ENCODE assay signal across 13 mouse cellular contexts in the genomic region with DNA sequence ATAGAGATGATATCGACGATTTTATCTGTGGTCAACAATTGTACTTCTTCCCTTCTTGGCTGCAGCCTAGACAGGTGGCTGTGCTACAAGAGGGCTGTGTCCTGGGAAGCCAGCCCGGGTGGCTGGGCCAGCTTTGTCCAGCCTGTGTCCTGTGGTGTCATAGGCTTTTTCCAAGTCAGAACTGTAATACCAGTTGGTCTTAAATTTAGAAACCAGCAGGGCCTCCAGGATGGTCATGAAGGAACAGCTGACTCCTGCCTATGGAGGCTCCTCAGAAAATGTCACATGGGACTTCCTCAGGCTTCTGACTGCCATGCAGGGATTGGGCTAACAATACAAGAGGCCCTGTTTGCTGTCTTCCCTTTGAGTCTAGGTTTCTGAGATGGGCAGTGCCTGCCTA. TPM values are rescaled to one million over a fixed set of nuclear protein-coding genes. Genes with fewer than 3 reads are reported as not detected.
DNase-seq lines count a peak whose midpoint lies in the region; ATAC-seq and TF ChIP-seq lines count a peak whose summit lies in the region.
"Had no signal": no experiment of that assay in that cellular context is flagged by ENCODE, and none has a peak within 500 bp of the region (broad histone marks: within the 10 kb centered on the region; RNA-seq: fewer than 3 reads in every experiment).

No protein-coding gene starts in this region.

- peak; percentile 75 for ATAC-seq in cerebellum, adult (ENCODE audit: insufficient number of reproducible peaks, low FRiP score, low TSS enrichment)
- no peak for ATAC-seq in midbrain, embryonic 12.5 days (ENCODE audit: low FRiP score, low read depth)
- ATAC-seq in midbrain, embryonic 13.5 days, result no peak
- ATAC-seq: forebrain, embryonic 16.5 days had no signal

- DNase-seq in cerebellum, postnatal 4 days (ENCODE audit: low spot score in 2 of 2), result no peak
- DNase-seq in heart, adult 9 months (ENCODE audit: low spot score in 2 of 2), result peak; percentile 67 to 73
- no peak for DNase-seq in ovary, postnatal 14 days (ENCODE audit: low spot score)
- no peak for DNase-seq in MN1 (ENCODE audit: low spot score)
- no peak for DNase-seq in lung, adult 2 months

- H3K4me3 ChIP-seq in midbrain, embryonic 12.5 days, result no peak overlapping the region
- H3K4me3 ChIP-seq in midbrain, embryonic 13.5 days (replicated peaks), result no peak overlapping the region
- no peak overlapping the region for H3K4me3 ChIP-seq in lung, adult 2 months (replicated peaks; ENCODE audit: extremely low read depth, low read depth, low read length)
- H3K4me3 ChIP-seq: embryonic facial prominence, embryonic 12.5 days; hindbrain, embryonic 13.5 days had no signal

- no peak overlapping the region for H3K9ac ChIP-seq in midbrain, embryonic 12.5 days (replicated peaks)
- no peak overlapping the region for H3K9ac ChIP-seq in midbrain, embryonic 13.5 days (replicated peaks)
- H3K9ac ChIP-seq: embryonic facial prominence, embryonic 12.5 days; liver, embryonic 14.5 days had no signal

- H3K4me1 ChIP-seq in midbrain, embryonic 12.5 days, result peaks cover 27% of the 10 kb centered on the region
- H3K4me1 ChIP-seq in midbrain, embryonic 13.5 days (replicated peaks), result peaks cover 67% of the 10 kb centered on the region
- H3K4me1 ChIP-seq in lung, adult 2 months (ENCODE audit: control insufficient read depth, insufficient read depth, low read length), result peaks cover 11% of the 10 kb centered on the region

- no peak for TF ChIP-seq POLR2A in lung, adult 2 months (IDR thresholded peaks at IDR 0.05; ENCODE audit: borderline replicate concordance, extremely low read depth, low read depth, low read length)

- WGBS in midbrain, embryonic 12.5 days, result 85% methylated on average over 3 of the region's 3 CpGs
- WGBS in midbrain, embryonic 13.5 days, result 91% methylated on average over 3 of the region's 3 CpGs
- 61% methylated on average over 3 of the region's 3 CpGs for WGBS in lung, adult 2 months

- no peaks in the 10 kb centered on the region for H3K9me3 ChIP-seq in midbrain, embryonic 12.5 days
- no peaks in the 10 kb centered on the region for H3K9me3 ChIP-seq in midbrain, embryonic 13.5 days
- H3K9me3 ChIP-seq: embryonic facial prominence, embryonic 12.5 days; hindbrain, embryonic 13.5 days had no signal

- peaks cover 22% of the 10 kb centered on the region for H3K36me3 ChIP-seq in midbrain, embryonic 12.5 days
- H3K36me3 ChIP-seq in midbrain, embryonic 13.5 days, result peaks cover 13% of the 10 kb centered on the region; the same call in 1 of the 2 replicates

- 0 out of 2 replicates have a peak overlapping the region, but pooled peaks have one; percentile 15 for H3K27ac ChIP-seq in midbrain, embryonic 12.5 days (replicated peaks)
- H3K27ac ChIP-seq in midbrain, embryonic 13.5 days, result no peak overlapping the region
- H3K27ac ChIP-seq: kidney, postnatal 0 days; liver, embryonic 14.5 days had no signal

- no peaks in the 10 kb centered on the region for H3K27me3 ChIP-seq in midbrain, embryonic 12.5 days
- no peaks in the 10 kb centered on the region for H3K27me3 ChIP-seq in midbrain, embryonic 13.5 days
- H3K27me3 ChIP-seq: embryonic facial prominence, embryonic 12.5 days; hindbrain, embryonic 13.5 days had no signal

- TF ChIP-seq CTCF in lung, adult 2 months (IDR thresholded peaks at IDR 0.05; ENCODE audit: insufficient read depth, low read length), result no peak

- H3K4me2 ChIP-seq in midbrain, embryonic 12.5 days (replicated peaks), result no peak overlapping the region
- no peak overlapping the region for H3K4me2 ChIP-seq in midbrain, embryonic 13.5 days (replicated peaks)
- H3K4me2 ChIP-seq: embryonic facial prominence, embryonic 12.5 days; hindbrain, embryonic 13.5 days had no signal

RNA-seq across cellular contexts. Expression of gene Mrpl37, which starts 54.1 kb away (rescaled TPM):
- 91.0 and 91.9 TPM in 2 replicates for polyA plus RNA-seq in midbrain, embryonic 12.5 days (2016; fragmentation: Nextera tagmentation; extraction: Ambion mirVana)
- polyA plus RNA-seq in midbrain, embryonic 13.5 days (2015; fragmentation: Nextera tagmentation; extraction: Ambion mirVana), result 72.8 and 84.9 TPM in 2 replicates
- polyA plus RNA-seq in lung, adult 2 months (2012; rRNA removed), result 40.4 and 51.3 TPM in 2 replicates

RNA-seq across cellular contexts. Expression of gene Cyb5rl, which starts 54.2 kb away (rescaled TPM):
- 5.8 and 9.5 TPM in 2 replicates for polyA plus RNA-seq in midbrain, embryonic 12.5 days (2016; fragmentation: Nextera tagmentation; extraction: Ambion mirVana)
- 3.5 and 4.2 TPM in 2 replicates for polyA plus RNA-seq in midbrain, embryonic 13.5 days (2015; fragmentation: Nextera tagmentation; extraction: Ambion mirVana)
- 6.8 and 11.0 TPM in 2 replicates for polyA plus RNA-seq in lung, adult 2 months (2012; rRNA removed)

Comparison
In these comparisons a context has a peak if more than half of its experiments do, and no peak if none do; other contexts are left out.
1. DNase-seq: peak in heart, adult 9 months (2 of 2); none in cerebellum, postnatal 4 days (0 of 2), ovary, postnatal 14 days (single experiment), MN1 (single experiment) and lung, adult 2 months (single experiment).